Comparison of ENCODE assay signal across 8 mouse cellular contexts in the genomic region with DNA sequence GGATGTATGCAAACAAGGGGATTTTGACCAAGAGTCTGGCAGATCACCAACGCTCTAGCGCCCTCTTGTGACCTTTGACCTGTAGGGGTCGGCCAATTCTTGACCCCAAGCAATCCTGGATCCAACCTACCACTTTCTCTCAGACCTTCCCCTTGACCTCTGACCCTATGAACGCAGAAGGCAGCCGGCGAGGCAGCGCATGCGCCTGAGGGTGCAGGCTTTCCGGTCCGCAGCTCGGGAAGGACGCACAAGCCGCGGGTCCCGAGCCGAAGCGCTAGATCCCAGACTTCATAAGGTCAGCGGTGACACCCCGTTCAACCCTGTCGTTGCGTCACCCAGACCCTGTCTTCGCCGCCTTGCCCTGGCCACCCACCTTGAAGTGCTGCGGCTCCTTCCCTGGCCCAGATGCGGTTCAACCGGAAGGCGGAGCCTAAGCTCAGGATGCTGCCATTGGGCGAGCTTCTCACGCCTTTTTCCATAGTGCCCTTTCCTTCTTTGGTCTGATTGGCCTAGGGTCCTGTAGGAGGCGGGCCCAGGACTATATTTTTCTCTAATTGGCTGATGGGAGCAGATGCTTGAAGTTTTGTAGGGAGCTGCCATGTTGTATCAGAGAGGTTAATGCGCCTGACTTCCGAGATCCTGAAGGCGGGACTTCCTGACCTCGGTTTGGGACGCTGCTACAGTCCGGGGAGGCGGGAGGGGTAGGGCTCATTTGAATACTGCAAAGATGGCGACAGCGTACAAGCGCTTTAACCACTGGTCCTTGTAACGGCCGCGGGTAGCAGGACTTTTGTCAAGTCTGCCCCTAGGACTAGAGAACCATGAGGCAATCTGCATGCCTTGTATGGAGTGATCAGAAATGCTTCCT. TPM values are rescaled to one million over a fixed set of nuclear protein-coding genes. Genes with fewer than 3 reads are reported as not detected.
DNase-seq lines count a peak whose midpoint lies in the region; ATAC-seq lines count a peak whose summit lies in the region.

Gene Ndufs8, minus strand, starts transcription at position 438 of the 868 bp plus-strand sequence.

- ATAC-seq in megakaryocyte progenitor cell, adult 5-6 weeks (replicated peaks; ENCODE audit: poor library complexity): peak; percentile 93

- peak; percentile 99 for DNase-seq in adipocyte (ENCODE audit: low spot score)
- DNase-seq in embryo, embryonic 10 days (ENCODE audit: low spot score): peak; percentile 97
- peak; percentile 74 for DNase-seq in gastrocnemius, postnatal 10 days
- DNase-seq in induced T-regulatory cell, adult 2 months (ENCODE audit: low read depth): peak; percentile 98
- peak; percentile 98 for DNase-seq in left cerebral cortex, adult 9 months (ENCODE audit: low spot score in 2 of 2)
- DNase-seq in right cerebral cortex, postnatal 14 days: peak; percentile 78
- DNase-seq in urinary bladder, postnatal 36 days (ENCODE audit: low spot score in 2 of 2): peak; percentile 90 to 92

RNA-seq across cellular contexts. Expression of gene Ndufs8, which starts in this region (rescaled TPM):
- 100 to 1,000 TPM; 181 to 205 TPM for total RNA-seq in gastrocnemius, postnatal 10 days (2021)
- total RNA-seq in megakaryocyte progenitor cell, adult 5-6 weeks (2015): 239 and 257 TPM in 2 replicates
- 65.6 and 86.1 TPM in 2 replicates for total RNA-seq in megakaryocyte progenitor cell, adult 5-6 weeks (2017)

Comparison
In these comparisons a context has a peak if more than half of its experiments do, and no peak if none do; other contexts are left out.
1. Peak in every context shown above with its lines: DNase-seq and ATAC-seq.